Mouse (Mus musculus) CH12.LX (cell line): ENCODE measurements around the gene Yod1.

ENCODE experiments used
- BHLHE40 ChIP-seq: IDR thresholded peaks from 2 replicates; pipeline ENCODE4 v1.6.1; 2011; ENCODE audit warnings: mild to moderate bottlenecking, low read depth, low read length, improper control_type of control experiment
- CTCF ChIP-seq, 2 experiments: IDR thresholded peaks in 1 of 2; conservative IDR thresholded peaks in 1 of 2; 2 replicates each; pipeline ENCODE4 v1.5.1; 2011 to 2012; ENCODE audit warnings: low read depth in 2 of 2, low read length in 2 of 2, improper control_type of control experiment in 1 of 2, inconsistent platforms in 1 of 2, mild to moderate bottlenecking in 1 of 2, moderate library complexity in 1 of 2
- EP300 ChIP-seq: IDR thresholded peaks from 2 replicates; pipeline ENCODE4 v1.6.1; 2011; ENCODE audit warnings: low read length, improper control_type of control experiment
- MAFK ChIP-seq: IDR thresholded peaks from 2 replicates; pipeline ENCODE4 v1.6.1; 2011; ENCODE audit warnings: low read length, improper control_type of control experiment; ENCODE audit not compliant: insufficient replicate concordance
- POLR2AphosphoS2 ChIP-seq: IDR thresholded peaks from 2 replicates; pipeline ENCODE4 v1.6.1; 2011; ENCODE audit warnings: low read depth, low read length, improper control_type of control experiment
- USF1 ChIP-seq: IDR thresholded peaks from 2 replicates; pipeline ENCODE4 v1.6.1; 2014; ENCODE audit warnings: low read depth, mild to moderate bottlenecking, inconsistent platforms, low read length, improper control_type of control experiment
- ZC3H11A ChIP-seq: IDR thresholded peaks from 2 replicates; pipeline ENCODE4 v1.6.1; 2012; ENCODE audit warnings: low read depth, mild to moderate bottlenecking, inconsistent platforms, low read length, improper control_type of control experiment

DNA sequence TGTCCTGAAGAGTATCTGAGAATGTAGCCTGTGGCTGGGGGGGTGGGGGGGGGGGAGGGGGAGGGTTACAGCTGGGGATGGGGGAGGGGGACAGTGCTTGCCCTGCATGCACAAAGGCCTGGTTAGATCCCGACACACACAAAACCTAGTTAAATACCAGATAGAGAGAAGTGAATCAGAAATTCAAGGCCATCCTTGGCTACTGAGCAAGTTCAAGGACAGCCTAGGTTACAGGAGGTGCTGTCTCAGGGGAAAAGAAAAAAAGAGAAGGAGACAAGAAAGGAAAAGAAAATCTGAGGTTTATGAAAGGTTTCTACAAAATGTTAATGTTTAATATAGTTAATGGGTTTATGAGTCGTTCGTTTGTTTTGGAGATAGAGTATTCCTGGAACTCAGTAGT lies 22.5 kb downstream of the Yod1 start:
- TF ChIP-seq ZC3H11A: no peak
- no peak for TF ChIP-seq EP300
- no peak for TF ChIP-seq MAFK
- no peak for TF ChIP-seq CTCF (conservative IDR thresholded peaks at IDR 0.05 in 1 of 2, IDR thresholded peaks at IDR 0.05 in 1 of 2; ENCODE audit: low read depth in 2 of 2, low read length in 2 of 2)
- no peak for TF ChIP-seq BHLHE40
- no peak for TF ChIP-seq POLR2AphosphoS2
- no peak for TF ChIP-seq USF1
